Mouse (Mus musculus): ENCODE measurements around the gene Alkbh2. TPM values are rescaled to one million over a fixed set of nuclear protein-coding genes. Genes with fewer than 3 reads are reported as not detected.

Gene Alkbh2
- polyA plus RNA-seq, 1 experiment from 2014 or later: 12.6 TPM

DNA sequence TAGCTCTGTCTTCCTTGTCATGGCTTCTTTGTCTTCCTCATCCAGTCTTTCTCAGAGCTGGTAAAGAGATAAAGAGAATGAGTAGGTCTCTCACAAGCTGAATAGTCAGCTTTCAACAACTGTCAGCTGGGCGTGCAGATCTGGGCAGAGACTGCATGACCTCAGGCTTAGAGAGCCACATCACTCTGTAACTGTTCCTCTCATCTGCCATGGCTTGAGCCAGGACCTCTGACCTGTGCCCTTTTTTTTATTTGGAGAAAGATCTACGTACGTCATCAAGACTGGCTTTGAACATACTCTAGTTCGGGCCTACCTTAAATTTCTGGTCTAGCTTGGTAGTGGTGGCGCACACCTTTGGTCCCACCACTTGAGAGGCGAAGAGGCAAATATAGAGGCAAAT, 4.8 kb upstream of the Alkbh2 start:
- no peak overlapping the region for H3K4me3 ChIP-seq (ENCODE audit: low read depth, low read length)

DNA sequence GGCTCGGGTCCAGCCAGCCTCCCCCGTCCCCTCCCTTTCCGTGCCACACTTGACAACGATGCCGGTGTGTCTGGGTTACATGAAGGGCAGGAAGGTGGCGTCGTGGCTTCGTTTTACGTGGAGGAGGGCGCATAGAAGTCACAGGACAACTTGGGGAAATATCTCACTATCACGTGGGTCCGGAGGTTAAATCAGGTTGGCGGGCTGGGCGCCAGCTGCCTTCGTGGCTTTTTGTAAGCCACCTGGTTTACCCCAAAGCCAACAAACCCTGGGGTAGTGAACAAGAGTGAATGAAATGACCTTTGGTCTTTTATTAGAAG, 3.5 kb upstream of the Alkbh2 start:
- under 1% methylated on average over 15 of the region's 15 CpGs for WGBS
- H3K36me3 ChIP-seq (ENCODE audit: control insufficient read depth, insufficient read depth, low read length): no peaks in the 10 kb centered on the region
- H3K4me1 ChIP-seq (replicated peaks; ENCODE audit: control insufficient read depth, insufficient read depth, low read length): peaks cover 4% of the 10 kb centered on the region; the same call in 1 of the 2 replicates
- H3K27me3 ChIP-seq (ENCODE audit: control insufficient read depth, insufficient read depth, low read length): no peaks in the 10 kb centered on the region
- H3K27ac ChIP-seq (ENCODE audit: low read depth, low read length): peak overlapping the region; percentile 46; the same call in 1 of the 2 replicates
- H3K4me2 ChIP-seq (ENCODE audit: low read depth, low read length, severe bottlenecking): peak overlapping the region; percentile 94
- H3K9me3 ChIP-seq (ENCODE audit: control insufficient read depth, low read length): no peaks in the 10 kb centered on the region
- DNase-seq (ENCODE audit: low spot score): no peak
- ATAC-seq (replicated peaks; ENCODE audit: low FRiP score): no peak
- peak overlapping the region; percentile 76 for H3K4me3 ChIP-seq (ENCODE audit: low read depth, low read length)
- peak overlapping the region; percentile 64 for H3K9ac ChIP-seq (ENCODE audit: low read length)

More for the DNA sequence above, 4.8 kb upstream of the Alkbh2 start:
- WGBS: 88% methylated on average over 6 of the region's 6 CpGs
- Histone ChIP-seq H3K4me1 (replicated peaks; ENCODE audit: control insufficient read depth, insufficient read depth, low read length) (peaks cover 4% of the 10 kb centered on the region; the same call in 1 of the 2 replicates), H3K4me2 (ENCODE audit: low read depth, low read length, severe bottlenecking) (no peak overlapping the region), H3K9ac (ENCODE audit: low read length) (no peak overlapping the region), H3K27ac (ENCODE audit: low read depth, low read length) (no peak overlapping the region), H3K36me3 (ENCODE audit: control insufficient read depth, insufficient read depth, low read length) (no peaks in the 10 kb centered on the region), H3K27me3 (ENCODE audit: control insufficient read depth, insufficient read depth, low read length) (no peaks in the 10 kb centered on the region), H3K9me3 (ENCODE audit: control insufficient read depth, low read length) (no peaks in the 10 kb centered on the region)
- DNase-seq (ENCODE audit: low spot score) (no peak), ATAC-seq (replicated peaks; ENCODE audit: low FRiP score) (no peak)

DNA sequence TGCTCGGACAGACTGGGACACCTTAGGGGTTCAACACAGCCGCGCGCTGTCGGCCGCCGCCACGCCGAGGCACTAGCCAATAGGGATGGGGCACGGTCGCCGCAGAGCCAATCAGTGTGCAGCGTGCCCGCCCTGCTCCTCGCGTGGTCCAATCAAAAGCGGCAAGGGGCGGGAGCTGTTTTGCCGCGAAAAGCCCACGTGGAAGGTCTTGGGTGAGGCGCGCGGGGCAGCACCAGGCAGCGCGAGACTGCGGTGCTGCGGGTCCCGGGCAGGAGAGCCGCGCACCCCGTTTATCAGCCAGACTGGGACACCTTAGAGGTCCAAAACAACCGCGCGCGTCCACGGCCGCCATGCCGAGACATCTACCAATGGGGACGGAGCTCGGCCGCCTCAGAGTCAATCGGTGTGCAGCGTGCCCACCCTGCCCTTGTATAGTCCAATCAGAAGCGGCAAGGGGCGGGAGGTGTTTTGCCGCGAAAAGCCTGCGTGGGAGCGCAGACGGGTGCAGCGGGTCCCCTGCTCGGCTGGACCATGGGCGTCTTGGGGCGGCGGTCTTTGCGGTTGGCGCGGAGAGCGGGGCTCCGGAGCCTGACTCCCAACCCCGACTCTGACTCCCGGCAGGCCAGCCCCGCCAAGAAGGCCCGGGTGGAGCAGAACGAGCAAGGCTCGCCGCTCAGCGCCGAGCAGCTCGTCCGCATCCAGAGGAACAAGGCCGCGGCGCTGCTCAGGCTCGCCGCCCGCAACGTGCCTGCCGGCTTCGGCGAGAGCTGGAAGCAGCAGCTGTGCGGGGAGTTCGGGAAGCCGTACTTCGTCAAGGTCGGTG, 2.9 kb upstream of the Alkbh2 start:
- peak overlapping the region; percentile 94 for H3K4me2 ChIP-seq (ENCODE audit: low read depth, low read length, severe bottlenecking)
- H3K27me3 ChIP-seq (ENCODE audit: control insufficient read depth, insufficient read depth, low read length): no peaks in the 10 kb centered on the region
- H3K36me3 ChIP-seq (ENCODE audit: control insufficient read depth, insufficient read depth, low read length): no peaks in the 10 kb centered on the region
- DNase-seq (ENCODE audit: low spot score) (peak; percentile 97), ATAC-seq (replicated peaks; ENCODE audit: low FRiP score) (peak; percentile 97)
- H3K9me3 ChIP-seq (ENCODE audit: control insufficient read depth, low read length): no peaks in the 10 kb centered on the region
- peaks cover 4% of the 10 kb centered on the region; the same call in 1 of the 2 replicates for H3K4me1 ChIP-seq (replicated peaks; ENCODE audit: control insufficient read depth, insufficient read depth, low read length)
- H3K27ac ChIP-seq (ENCODE audit: low read depth, low read length): peak overlapping the region; percentile 46; the same call in 1 of the 2 replicates
- H3K9ac ChIP-seq (ENCODE audit: low read length): peak overlapping the region; percentile 64
- WGBS: under 1% methylated on average over 81 of the region's 87 CpGs
- peak overlapping the region; percentile 76 for H3K4me3 ChIP-seq (ENCODE audit: low read depth, low read length)

DNA sequence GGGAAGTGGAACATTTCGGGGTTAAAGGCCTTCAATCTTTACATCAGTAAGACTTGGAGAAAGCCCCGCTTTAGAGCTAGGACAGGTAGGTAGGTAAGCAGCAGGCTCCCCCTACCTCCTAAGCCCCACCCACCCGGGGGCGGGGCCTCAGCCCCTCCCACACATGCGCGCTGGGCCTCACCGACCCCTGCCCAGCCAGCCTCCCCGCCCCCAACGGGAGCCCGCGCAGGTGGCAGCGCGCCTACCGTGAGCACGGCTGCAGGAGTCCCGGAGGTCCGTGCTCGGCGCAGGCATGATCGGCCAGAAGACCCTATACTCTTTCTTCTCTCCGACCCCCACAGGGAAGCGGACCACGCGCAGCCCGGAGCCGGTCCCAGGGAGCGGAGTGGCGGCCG, 2.2 kb upstream of the Alkbh2 start, which contains the start of gene Ung:
Ung (plus strand) TSS at position 176 of the 395 bp plus-strand sequence.
- no peaks in the 10 kb centered on the region; the same call in 1 of the 2 replicates for H3K36me3 ChIP-seq (ENCODE audit: control insufficient read depth, insufficient read depth, low read length)
- peak within 1 kb of the TSS; percentile 94 for H3K4me2 ChIP-seq (ENCODE audit: low read depth, low read length, severe bottlenecking)
- no peaks in the 10 kb centered on the region for H3K27me3 ChIP-seq (ENCODE audit: control insufficient read depth, insufficient read depth, low read length)
- H3K4me1 ChIP-seq (replicated peaks; ENCODE audit: control insufficient read depth, insufficient read depth, low read length): peaks cover 4% of the 10 kb centered on the region; the same call in 1 of the 2 replicates
- H3K27ac ChIP-seq (ENCODE audit: low read depth, low read length): peak within 1 kb of the TSS; percentile 46; the same call in 1 of the 2 replicates
- peak within 1 kb of the TSS; percentile 64 for H3K9ac ChIP-seq (ENCODE audit: low read length)
- DNase-seq (ENCODE audit: low spot score) (peak; percentile 89), ATAC-seq (replicated peaks; ENCODE audit: low FRiP score) (peak; percentile 55)
- WGBS: under 1% methylated on average over 29 of the region's 29 CpGs
- peak within 1 kb of the TSS; percentile 76 for H3K4me3 ChIP-seq (ENCODE audit: low read depth, low read length)
- no peaks in the 10 kb centered on the region for H3K9me3 ChIP-seq (ENCODE audit: control insufficient read depth, low read length)

DNA sequence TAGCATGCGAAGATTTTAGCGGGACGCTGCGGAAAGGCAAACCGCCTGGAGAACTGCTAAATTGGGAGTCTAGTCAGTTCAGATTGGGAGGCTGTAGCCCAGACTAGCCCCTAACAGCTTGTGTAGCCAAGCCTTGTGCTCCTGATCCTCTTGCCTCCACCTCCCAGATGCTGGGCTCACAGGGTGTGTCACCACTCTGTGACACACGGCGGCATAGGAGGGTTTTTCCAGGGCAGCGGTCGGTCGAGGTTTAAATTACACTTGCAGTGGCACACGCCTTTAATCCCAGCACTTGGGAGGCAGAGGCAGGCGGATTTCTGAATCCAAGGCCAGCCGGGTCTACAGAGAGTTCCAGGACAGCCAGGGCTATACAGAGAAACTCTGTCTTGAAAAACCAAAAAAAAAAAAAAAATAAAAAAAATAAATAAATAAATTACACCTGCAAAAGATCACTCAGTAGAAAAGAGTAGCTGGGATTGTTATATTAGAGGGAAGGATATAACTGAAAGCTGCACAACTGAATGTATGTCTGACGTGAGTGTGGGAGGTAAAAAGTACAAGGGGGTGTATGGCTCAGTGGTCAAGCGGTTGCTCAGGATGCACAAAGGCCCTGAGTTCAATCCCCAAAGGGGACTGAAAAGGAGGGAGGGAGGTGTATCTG, 1.7 kb upstream of the Alkbh2 start:
- Histone ChIP-seq H3K27ac (ENCODE audit: low read depth, low read length) (no peak overlapping the region), H3K4me1 (replicated peaks; ENCODE audit: control insufficient read depth, insufficient read depth, low read length) (peaks cover 4% of the 10 kb centered on the region; the same call in 1 of the 2 replicates), H3K27me3 (ENCODE audit: control insufficient read depth, insufficient read depth, low read length) (no peaks in the 10 kb centered on the region), H3K9me3 (ENCODE audit: control insufficient read depth, low read length) (no peaks in the 10 kb centered on the region), H3K9ac (ENCODE audit: low read length) (no peak overlapping the region; the same call in 1 of the 2 replicates), H3K36me3 (ENCODE audit: control insufficient read depth, insufficient read depth, low read length) (no peaks in the 10 kb centered on the region; the same call in 1 of the 2 replicates), H3K4me2 (ENCODE audit: low read depth, low read length, severe bottlenecking) (peak overlapping the region; percentile 94), H3K4me3 (ENCODE audit: low read depth, low read length) (peak overlapping the region; percentile 76)
- ATAC-seq (replicated peaks; ENCODE audit: low FRiP score): no peak
- DNase-seq (ENCODE audit: low spot score): no peak
- 84% methylated on average over 15 of the region's 15 CpGs for WGBS

DNA sequence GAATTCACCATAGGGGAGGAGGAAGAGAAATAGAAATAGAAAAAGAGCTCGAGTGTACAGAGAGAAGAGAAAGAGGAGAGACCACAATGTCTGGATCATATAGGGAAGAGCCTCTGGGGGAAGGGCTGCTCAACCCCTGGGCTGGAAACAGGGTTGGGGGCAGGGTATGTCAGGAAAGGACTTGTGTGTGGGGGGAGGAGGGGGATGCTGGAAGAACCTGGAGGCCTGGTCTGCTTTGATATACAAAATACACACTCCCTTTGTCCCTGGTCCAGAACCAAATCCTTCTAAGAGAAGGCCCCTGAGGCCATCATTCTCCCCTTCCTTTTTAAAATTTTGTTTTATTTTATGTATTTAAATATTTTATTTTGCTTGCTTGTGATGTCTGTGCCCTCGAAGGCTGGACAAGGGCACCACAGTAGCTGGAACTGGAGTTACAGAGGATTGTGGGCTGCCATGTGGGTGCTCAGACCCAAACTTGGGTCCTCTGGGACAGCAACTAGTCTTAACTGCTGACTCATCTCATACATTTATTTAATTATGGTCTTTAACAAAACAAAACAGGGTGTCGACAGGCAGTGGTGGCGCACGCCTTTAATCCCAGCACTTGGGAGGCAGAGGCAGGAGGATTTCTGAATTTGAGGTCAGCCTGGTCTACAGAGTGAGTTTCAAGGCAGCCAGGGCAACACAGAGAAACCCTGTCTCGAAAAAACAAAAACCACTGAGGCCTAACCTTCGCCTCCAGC, 1.3 kb downstream of the Alkbh2 start:
- Histone ChIP-seq H3K4me3 (ENCODE audit: low read depth, low read length) (peak overlapping the region; percentile 57), H3K9ac (ENCODE audit: low read length) (no peak overlapping the region), H3K9me3 (ENCODE audit: control insufficient read depth, low read length) (no peaks in the 10 kb centered on the region), H3K27ac (ENCODE audit: low read depth, low read length) (no peak overlapping the region), H3K4me2 (ENCODE audit: low read depth, low read length, severe bottlenecking) (peak overlapping the region; percentile 95; the same call in 1 of the 2 replicates), H3K36me3 (ENCODE audit: control insufficient read depth, insufficient read depth, low read length) (peaks cover 2% of the 10 kb centered on the region; the same call in 1 of the 2 replicates), H3K27me3 (ENCODE audit: control insufficient read depth, insufficient read depth, low read length) (no peaks in the 10 kb centered on the region), H3K4me1 (replicated peaks; ENCODE audit: control insufficient read depth, insufficient read depth, low read length) (no peaks in the 10 kb centered on the region; the same call in 1 of the 2 replicates)
- 82% methylated on average over 7 of the region's 7 CpGs for WGBS
- ATAC-seq (replicated peaks; ENCODE audit: low FRiP score) (no peak), DNase-seq (ENCODE audit: low spot score) (no peak)

DNA sequence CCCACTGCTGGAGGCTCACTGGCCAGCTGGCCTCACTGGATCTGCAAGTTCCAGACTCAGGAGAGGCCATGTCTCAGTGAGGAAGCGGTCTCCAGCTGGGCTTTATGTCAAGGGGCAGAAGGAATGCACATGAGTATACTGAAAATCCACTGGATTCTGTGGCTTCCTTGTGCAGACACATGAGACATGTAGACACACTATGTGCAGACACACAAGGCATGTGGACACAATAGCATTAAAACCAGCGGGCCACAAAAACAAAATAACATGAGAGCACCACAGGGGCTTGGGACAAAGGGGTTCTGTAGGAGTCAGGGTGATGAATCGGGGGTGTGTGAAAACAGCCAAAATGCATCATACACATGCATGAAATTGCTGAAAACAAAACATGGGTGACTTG, 2.0 kb downstream of the Alkbh2 start:
- Histone ChIP-seq H3K36me3 (ENCODE audit: control insufficient read depth, insufficient read depth, low read length) (peaks cover 2% of the 10 kb centered on the region; the same call in 1 of the 2 replicates), H3K9ac (ENCODE audit: low read length) (no peak overlapping the region), H3K4me3 (ENCODE audit: low read depth, low read length) (no peak overlapping the region), H3K4me2 (ENCODE audit: low read depth, low read length, severe bottlenecking) (no peak overlapping the region), H3K27ac (ENCODE audit: low read depth, low read length) (no peak overlapping the region), H3K9me3 (ENCODE audit: control insufficient read depth, low read length) (no peaks in the 10 kb centered on the region), H3K27me3 (ENCODE audit: control insufficient read depth, insufficient read depth, low read length) (no peaks in the 10 kb centered on the region), H3K4me1 (replicated peaks; ENCODE audit: control insufficient read depth, insufficient read depth, low read length) (no peaks in the 10 kb centered on the region; the same call in 1 of the 2 replicates)
- ATAC-seq (replicated peaks; ENCODE audit: low FRiP score): no peak
- DNase-seq (ENCODE audit: low spot score): no peak
- WGBS: 86% methylated on average over 3 of the region's 3 CpGs

DNA sequence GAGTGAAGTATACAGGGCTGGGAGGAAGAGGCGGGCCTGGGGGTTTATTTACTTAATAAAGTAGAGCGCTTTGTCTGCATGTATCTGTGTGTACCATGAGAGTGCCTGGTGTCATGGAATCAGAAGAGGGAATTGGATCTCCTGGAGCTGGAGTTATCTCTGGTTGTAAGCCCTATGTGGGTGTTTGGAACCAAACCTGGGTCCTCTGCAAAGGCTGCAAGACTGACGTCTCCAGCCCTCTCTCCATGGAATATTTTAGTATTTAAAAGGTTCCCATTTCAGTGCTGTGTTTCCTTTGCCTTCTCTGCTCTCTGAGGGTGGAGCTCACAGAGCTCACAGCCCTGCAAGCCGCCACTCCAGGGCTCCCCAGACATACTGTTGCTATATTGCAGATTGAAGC, 8.2 kb downstream of the Alkbh2 start:
- no peak overlapping the region for H3K4me3 ChIP-seq (ENCODE audit: low read depth, low read length)
- H3K36me3 ChIP-seq (ENCODE audit: control insufficient read depth, insufficient read depth, low read length): peaks cover 2% of the 10 kb centered on the region; the same call in 1 of the 2 replicates
- ATAC-seq (replicated peaks; ENCODE audit: low FRiP score) (no peak), DNase-seq (ENCODE audit: low spot score) (no peak)
- H3K27ac ChIP-seq (ENCODE audit: low read depth, low read length): no peak overlapping the region
- no peak overlapping the region for H3K4me2 ChIP-seq (ENCODE audit: low read depth, low read length, severe bottlenecking)
- no peak overlapping the region for H3K9ac ChIP-seq (ENCODE audit: low read length)
- no peaks in the 10 kb centered on the region for H3K9me3 ChIP-seq (ENCODE audit: control insufficient read depth, low read length)
- 85% methylated on average over 4 of the region's 4 CpGs for WGBS
- H3K4me1 ChIP-seq (replicated peaks; ENCODE audit: control insufficient read depth, insufficient read depth, low read length): no peaks in the 10 kb centered on the region
- H3K27me3 ChIP-seq (ENCODE audit: control insufficient read depth, insufficient read depth, low read length): no peaks in the 10 kb centered on the region
